Mouse (Mus musculus): Measurements from ENCODE around the gene Camkk2.

GRCm38 (mm10) chr5:122725453-122725852 is 53.8 kb downstream of the Camkk2 start:
- no peak for TF ChIP-seq CTCF (conservative IDR thresholded peaks at IDR 0.05; ENCODE audit: low read length)
- no peak for TF ChIP-seq POU5F1 (IDR thresholded peaks at IDR 0.05; ENCODE audit: borderline replicate concordance, low read length)
- TF ChIP-seq NANOG (IDR thresholded peaks at IDR 0.05; ENCODE audit: borderline replicate concordance, low read length) = no peak

Measured in E14TG2a.4 (cell line).